In the genomic region with DNA sequence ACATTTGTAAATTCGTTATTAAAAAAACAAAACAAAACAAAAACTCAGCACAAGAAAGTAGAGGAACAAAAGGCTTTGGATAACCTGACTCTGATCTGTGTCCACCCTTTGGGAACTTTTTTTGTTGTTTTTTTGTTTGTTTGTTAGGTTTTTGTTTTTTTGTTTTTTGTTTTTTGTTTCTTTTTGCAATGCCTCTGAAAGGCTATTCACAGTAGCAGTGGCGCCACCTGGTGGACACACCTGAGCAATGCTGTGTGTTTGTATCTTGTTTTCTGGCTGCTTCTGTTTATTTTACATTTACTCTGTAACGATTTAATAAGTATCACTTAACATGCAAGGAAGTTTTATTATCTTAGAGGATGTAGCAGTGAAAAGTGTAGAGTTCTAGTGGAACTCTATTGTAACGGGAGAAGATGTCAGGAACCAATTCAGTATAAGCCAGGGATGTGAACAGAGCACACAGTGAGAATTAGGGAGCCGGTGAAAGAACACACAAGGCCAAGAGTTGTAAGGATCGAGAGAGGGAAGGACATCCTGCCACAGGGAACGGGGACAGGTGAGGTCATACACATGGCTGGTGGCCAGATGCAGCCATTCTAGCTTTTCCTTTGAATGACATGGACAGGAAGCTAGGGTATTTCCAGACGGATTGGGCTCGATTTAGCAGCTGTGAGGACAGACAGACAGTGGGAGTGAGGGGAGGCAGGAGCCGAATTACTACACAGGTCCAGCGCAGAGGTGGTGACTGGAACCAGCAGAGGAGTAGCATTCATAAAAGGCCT, we compare ENCODE assay signal across 8 mouse cellular contexts. TPM values are rescaled to one million over a fixed set of nuclear protein-coding genes. Genes with fewer than 3 reads are reported as not detected.
DNase-seq lines count a peak whose midpoint lies in the region; ATAC-seq and TF ChIP-seq lines count a peak whose summit lies in the region.

No protein-coding gene starts in this region.

- H3K27ac ChIP-seq in lung, embryonic 14.5 days (ENCODE audit: low read depth) = no peak overlapping the region

- H3K4me2 ChIP-seq in lung, embryonic 14.5 days = no peak overlapping the region

- no peaks in the 10 kb centered on the region for H3K36me3 ChIP-seq in lung, embryonic 14.5 days (ENCODE audit: insufficient read depth)

- in situ Hi-C loops in Patski (cut with MboI; ENCODE audit: low pct_unique_long_range_greater_than_20kb) = loop anchor here (10.0 kb wide), 3 partner anchors 308 to 698 kb away; no protein-coding TSS in a partner anchor

- 46% methylated on average over 11 of the region's 11 CpGs for WGBS in lung, embryonic 14.5 days

- no peak overlapping the region for H3K9ac ChIP-seq in lung, embryonic 14.5 days

- no peak for ATAC-seq in Patski
- no peak for ATAC-seq in lung, embryonic 14.5 days (ENCODE audit: insufficient read depth)

- H3K4me1 ChIP-seq in lung, embryonic 14.5 days (ENCODE audit: insufficient read depth) = no peaks in the 10 kb centered on the region

- peak; percentile 91 for TF ChIP-seq CTCF in Patski (IDR thresholded peaks at IDR 0.05)
- peak; percentile 92 for TF ChIP-seq CTCF in lung, embryonic 14.5 days (IDR thresholded peaks at IDR 0.05; ENCODE audit: low read depth)

- H3K27me3 ChIP-seq in Patski = no peaks in the 10 kb centered on the region
- H3K27me3 ChIP-seq in lung, embryonic 14.5 days (ENCODE audit: insufficient read depth, low read length) = peaks cover 27% of the 10 kb centered on the region

- CTCF ChIA-PET in Patski (lab: Charles Lee) = interaction anchor here (0.7 to 2.0 kb wide), 4 partner anchors 11 to 191 kb away, joined by 3 to 14 read pairs (median 4); no protein-coding TSS in a partner anchor

- POLR2A ChIA-PET in Patski (lab: Charles Lee) = interaction anchor here (0.5 to 0.9 kb wide), 3 partner anchors 184 to 254 kb away, joined by 3 to 6 read pairs (median 4); no protein-coding TSS in a partner anchor

- no peaks in the 10 kb centered on the region for H3K9me3 ChIP-seq in lung, embryonic 14.5 days (ENCODE audit: low read depth, low read length)

- peak; percentile 76 for DNase-seq in CD4-positive helper T cell, adult 2 months (ENCODE audit: low read depth, low spot score)
- DNase-seq in Patski (ENCODE audit: low read depth, low spot score) = no peak
- peak; percentile 87 to 89 for DNase-seq in cerebellum, postnatal 36 days
- peak; percentile 70 to 82 for DNase-seq in gastrocnemius, postnatal 4 days (ENCODE audit: low spot score in 2 of 2)
- peak; percentile 81 for DNase-seq in kidney, postnatal 14 days
- peak; percentile 90 for DNase-seq in lung, embryonic 14.5 days
- peak; percentile 68 for DNase-seq in ovary, postnatal 14 days (ENCODE audit: low spot score)
- DNase-seq in urinary bladder, adult 2 months (ENCODE audit: low spot score) = peak; percentile 59

- no peak overlapping the region for H3K4me3 ChIP-seq in lung, embryonic 14.5 days (ENCODE audit: low read depth, low read length)

RNA-seq across cellular contexts. Expression of a gene that starts 2.4 kb away (rescaled TPM):
- 0.03 TPM for polyA plus RNA-seq in Patski (2021)
- total RNA-seq in gastrocnemius, postnatal 4 days (2021) = 10 to 100 TPM; 13.8 to 16.9 TPM
- 0.34 and 0.54 TPM in 2 replicates for polyA plus RNA-seq in lung, embryonic 14.5 days (2014; fragmentation: Nextera tagmentation; extraction: Ambion mirVana)
- polyA plus RNA-seq in urinary bladder, adult 2 months (2012; rRNA removed) = 2.4 and 2.5 TPM in 2 replicates

RNA-seq across cellular contexts. Expression of a gene that starts 6.7 kb away (rescaled TPM):
- 8.1 TPM for polyA plus RNA-seq in Patski (2021)
- 10 to 100 TPM; 15.2 to 15.9 TPM for total RNA-seq in gastrocnemius, postnatal 4 days (2021)
- 6.8 and 7.7 TPM in 2 replicates for polyA plus RNA-seq in lung, embryonic 14.5 days (2014; fragmentation: Nextera tagmentation; extraction: Ambion mirVana)
- 15.7 and 20.8 TPM in 2 replicates for polyA plus RNA-seq in urinary bladder, adult 2 months (2012; rRNA removed)
